Mouse (Mus musculus) left cerebral cortex, adult 2 months (tissue): ENCODE data around the gene Nrip3. TPM values are rescaled to one million over a fixed set of nuclear protein-coding genes. Genes with fewer than 3 reads are reported as not detected.
A peak's percentile ranks its signal among the peaks of the same experiment; 100 is the strongest.

ENCODE experiments used
- DNase-seq, 2 experiments: peaks; one replicate each; pipeline ENCODE4 v3.0.0; 2021 to 2022; ENCODE audit warnings: low spot score in 2 of 2, mixed read lengths in 1 of 2; ENCODE audit errors: extremely low spot score in 1 of 2
- H3K27ac ChIP-seq: fragments of 200-600 bp; 2 replicates; pipeline ENCODE4 v1.8.1; 2022
- H3K4me3 ChIP-seq: fragments of 200-600 bp; 2 replicates; pipeline ENCODE4 v1.8.1; 2022
- CTCF ChIP-seq: fragments of 200-600 bp; IDR thresholded peaks from 2 replicates; pipeline ENCODE4 v1.8.1; 2022; ENCODE audit warnings: antibody characterized with exemption, mild to moderate bottlenecking, moderate library complexity
- intact Hi-C: fragments of 180-260 bp; cut with DNase I; formaldehyde crosslinking; loops from one replicate; pipeline ENCODE4 v1.15.1; 2025
- total RNA-seq, 2 experiments: library from RNA; stranded (reverse); gene quantifications; 2 replicates each; pipeline ENCODE4 v1.2.3; 2021

Gene Nrip3
- total RNA-seq, 2 experiments from 2014 or later: 83.4 to 86.7 TPM

GRCm38 (mm10) chr7:109756291-109756690, 25.5 kb downstream of the Nrip3 start:
- Histone ChIP-seq H3K4me3 (no peak overlapping the region), H3K27ac (no peak overlapping the region)
- intact Hi-C loops: no loop called here
- no peak for DNase-seq
- no peak for TF ChIP-seq CTCF

GRCm38 (mm10) chr7:109754034-109754433, 27.8 kb downstream of the Nrip3 start:
- intact Hi-C loops: no loop called here

GRCm38 (mm10) chr7:109752008-109752925, 29.6 kb downstream of the Nrip3 start, which contains the start of gene Tmem9b:
TSS of gene Tmem9b (minus strand) at chr7:109752875.
- peak; percentile 83 to 86 for DNase-seq
- Histone ChIP-seq H3K4me3 (peak within 1 kb of the TSS; percentile 97), H3K27ac (peak within 1 kb of the TSS; percentile 98)
- intact Hi-C loops: loop anchor here (2.0 kb wide), 2 partner anchors 29 to 141 kb away; no protein-coding TSS in a partner anchor
- TF ChIP-seq CTCF: peak; percentile 17; the same call in 1 of the 2 replicates

More at GRCm38 (mm10) chr7:109754034-109754433, 27.8 kb downstream of the Nrip3 start:
- Histone ChIP-seq H3K4me3 (no peak overlapping the region), H3K27ac (no peak overlapping the region)
- no peak for DNase-seq
- no peak for TF ChIP-seq CTCF

- intact Hi-C loops: loop anchor here (2.0 kb wide), 2 partner anchors 29 to 141 kb away; no protein-coding TSS in a partner anchor
- Histone ChIP-seq H3K4me3 (peak overlapping the region; percentile 97), H3K27ac (peak overlapping the region; percentile 98)
- no peak for TF ChIP-seq CTCF
- no peak for DNase-seq
These were observed 30.3 kb downstream of the Nrip3 start for GRCm38 (mm10) chr7:109751427-109752007.

- no peak overlapping the region for H3K4me3 ChIP-seq
- no peak for DNase-seq
- no peak overlapping the region for H3K27ac ChIP-seq
- intact Hi-C loops: no loop called here
- TF ChIP-seq CTCF: peak; percentile 31
These were observed 34.1 kb downstream of the Nrip3 start for GRCm38 (mm10) chr7:109747747-109748146.

GRCm38 (mm10) chr7:109741703-109742102, 40.1 kb downstream of the Nrip3 start:
- intact Hi-C loops: no loop called here
- no peak for TF ChIP-seq CTCF
- Histone ChIP-seq H3K4me3 (no peak overlapping the region), H3K27ac (no peak overlapping the region)
- DNase-seq: no peak

- intact Hi-C loops: no loop called here
- H3K27ac ChIP-seq: no peak overlapping the region
- no peak for TF ChIP-seq CTCF
- no peak for DNase-seq
- H3K4me3 ChIP-seq: no peak overlapping the region
These were observed 40.8 kb downstream of the Nrip3 start for GRCm38 (mm10) chr7:109741060-109741459.

GRCm38 (mm10) chr7:109739822-109740370, 41.9 kb downstream of the Nrip3 start:
- no peak for TF ChIP-seq CTCF
- Histone ChIP-seq H3K4me3 (no peak overlapping the region), H3K27ac (no peak overlapping the region)
- intact Hi-C loops: no loop called here
- DNase-seq: no peak

- Histone ChIP-seq H3K4me3 (no peak overlapping the region), H3K27ac (no peak overlapping the region)
- intact Hi-C loops: no loop called here
- no peak for DNase-seq
- no peak for TF ChIP-seq CTCF
These were observed 47.0 kb downstream of the Nrip3 start for GRCm38 (mm10) chr7:109734806-109735205.

GRCm38 (mm10) chr7:109731626-109732025, 50.2 kb downstream of the Nrip3 start, which contains the start of gene Ascl3:
TSS of gene Ascl3 (minus strand) at chr7:109731726.
- no peak for DNase-seq
- intact Hi-C loops: no loop called here
- no peak for TF ChIP-seq CTCF
- no peak within 1 kb of the TSS for H3K4me3 ChIP-seq
- no peak within 1 kb of the TSS for H3K27ac ChIP-seq

GRCm38 (mm10) chr7:109723697-109724096, 58.1 kb downstream of the Nrip3 start, which contains the start of gene BC051019:
TSS of gene BC051019 (minus strand) at chr7:109723850.
- Histone ChIP-seq H3K27ac (no peak within 1 kb of the TSS), H3K4me3 (no peak within 1 kb of the TSS)
- intact Hi-C loops: no loop called here
- no peak for DNase-seq
- no peak for TF ChIP-seq CTCF

- no peak for TF ChIP-seq CTCF
- intact Hi-C loops: no loop called here
- DNase-seq: no peak
- H3K27ac ChIP-seq: no peak overlapping the region
- H3K4me3 ChIP-seq: no peak overlapping the region
These were observed 58.7 kb downstream of the Nrip3 start for GRCm38 (mm10) chr7:109723114-109723513.
